Mouse (Mus musculus) bone marrow macrophage, adult 2 months (primary cell): ENCODE data around the gene Spocd1.

Source experiments
- CTCF ChIP-seq: IDR thresholded peaks from 2 replicates; pipeline ENCODE4 v1.5.1; 2012; ENCODE audit warnings: low read depth, mild to moderate bottlenecking, low read length, moderate library complexity
- POLR2A ChIP-seq: IDR thresholded peaks from 2 replicates; pipeline ENCODE4 v1.6.1; 2012; ENCODE audit warnings: mild to moderate bottlenecking, low read depth, low read length, borderline replicate concordance

DNA sequence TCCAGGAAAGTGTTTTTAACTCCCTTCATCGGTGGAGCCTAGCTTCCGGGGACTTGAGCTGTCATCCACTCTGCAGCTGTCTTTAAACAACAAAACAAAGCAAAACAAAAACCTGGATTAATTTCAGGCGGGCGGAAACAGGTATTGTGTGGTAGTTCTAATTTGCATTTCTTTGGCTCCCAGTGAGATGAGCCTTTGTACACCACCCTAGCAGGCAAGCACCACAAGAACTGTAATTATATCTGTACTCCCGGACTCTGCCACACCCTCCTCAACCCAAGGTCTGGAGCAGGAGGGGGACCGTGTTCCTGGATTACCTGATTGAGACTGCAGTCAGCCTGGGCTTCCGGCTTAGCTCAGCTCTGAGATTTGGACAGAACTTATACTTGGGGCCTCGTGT is 41.1 kb downstream of the Spocd1 start:
- no peak for TF ChIP-seq CTCF
- TF ChIP-seq POLR2A, result no peak
